Mouse (Mus musculus) thymus, adult 2 months (tissue): ENCODE results near the gene Tbc1d30.

Experiments
- CTCF ChIP-seq: fragments of 200-500 bp; IDR thresholded peaks from 2 replicates; pipeline ENCODE4 v1.5.1; 2012; ENCODE audit warnings: mild to moderate bottlenecking, control low read depth, low read length, moderate library complexity, borderline replicate concordance; ENCODE audit not compliant: control insufficient read depth, poor library complexity, insufficient read depth; ENCODE audit errors: extremely low read depth
- POLR2A ChIP-seq: fragments of 200-500 bp; IDR thresholded peaks from 2 replicates; pipeline ENCODE4 v1.6.1; 2012; ENCODE audit warnings: mild to moderate bottlenecking, low read length, control low read depth, moderate library complexity; ENCODE audit not compliant: control insufficient read depth, poor library complexity, insufficient read depth; ENCODE audit errors: extremely low read depth

GRCm38 (mm10) chr10:121364306-121364705 is 13.2 kb upstream of the Tbc1d30 start:
- TF ChIP-seq POLR2A (no peak), CTCF (no peak)
